Comparison of ENCODE assay signal across 8 mouse cellular contexts in genomic region chr17:27564391-27565162, GRCm38 (mm10). TPM values are rescaled to one million over a fixed set of nuclear protein-coding genes. Genes with fewer than 3 reads are reported as not detected.
DNase-seq lines count a peak whose midpoint lies in the region; ATAC-seq lines count a peak whose summit lies in the region.

No protein-coding gene starts in this region.

- H3K36me3 ChIP-seq in embryonic facial prominence, embryonic 10.5 days (replicated peaks), result peaks cover 41% of the 10 kb centered on the region
- no peaks in the 10 kb centered on the region for H3K36me3 ChIP-seq in intestine, embryonic 16.5 days (ENCODE audit: control insufficient read depth, insufficient read depth, low read length)
- H3K36me3 ChIP-seq in midbrain, embryonic 13.5 days, result peaks cover 10% of the 10 kb centered on the region

- H3K4me3 ChIP-seq in embryonic facial prominence, embryonic 10.5 days, result peak overlapping the region; percentile 71
- H3K4me3 ChIP-seq in intestine, embryonic 16.5 days (ENCODE audit: low read length), result peak overlapping the region; percentile 73
- peak overlapping the region; percentile 68 for H3K4me3 ChIP-seq in midbrain, embryonic 13.5 days (replicated peaks)

- intact Hi-C loops in heart, postnatal 10 days (cut with DNase I), result loop anchor here (1.0 to 10.0 kb wide), 2 partner anchors 65 to 200 kb away; no protein-coding TSS in a partner anchor

- H3K9ac ChIP-seq in intestine, embryonic 16.5 days (ENCODE audit: low read depth, low read length), result peak overlapping the region; percentile 79
- peak overlapping the region; percentile 80 for H3K9ac ChIP-seq in midbrain, embryonic 13.5 days (replicated peaks)

- H3K4me2 ChIP-seq in intestine, embryonic 16.5 days (ENCODE audit: low read depth, low read length), result peak overlapping the region; percentile 80
- peak overlapping the region; percentile 90 for H3K4me2 ChIP-seq in midbrain, embryonic 13.5 days (replicated peaks)

- peak overlapping the region; percentile 85 for H3K27ac ChIP-seq in embryonic facial prominence, embryonic 10.5 days (replicated peaks)
- 0 out of 2 replicates have a peak overlapping the region, but pooled peaks have one; percentile 34 for H3K27ac ChIP-seq in intestine, embryonic 16.5 days (ENCODE audit: low read length)
- peak overlapping the region; percentile 56 for H3K27ac ChIP-seq in midbrain, embryonic 13.5 days

- WGBS in embryonic facial prominence, embryonic 10.5 days, result 9% methylated on average over 20 of the region's 20 CpGs
- WGBS in intestine, embryonic 16.5 days, result 16% methylated on average over 20 of the region's 20 CpGs
- 11% methylated on average over 20 of the region's 20 CpGs for WGBS in midbrain, embryonic 13.5 days

- DNase-seq in heart, adult 11 months, result peak; percentile 95
- no peak for DNase-seq in heart, postnatal 10 days
- DNase-seq in CD4-positive helper T cell, adult 2 months (ENCODE audit: low read depth, low spot score), result peak; percentile 49
- peak; percentile 57 for DNase-seq in embryonic facial prominence, embryonic 10.5 days (ENCODE audit: low spot score)
- no peak for DNase-seq in layer of hippocampus, adult 18-20 months (ENCODE audit: low spot score in 2 of 2)
- no peak for DNase-seq in adrenal gland, postnatal 25 days

- H3K9me3 ChIP-seq in embryonic facial prominence, embryonic 10.5 days, result no peaks in the 10 kb centered on the region
- H3K9me3 ChIP-seq in intestine, embryonic 16.5 days (ENCODE audit: control insufficient read depth, low read length), result no peaks in the 10 kb centered on the region
- H3K9me3 ChIP-seq in midbrain, embryonic 13.5 days, result no peaks in the 10 kb centered on the region

- H3K4me1 ChIP-seq in embryonic facial prominence, embryonic 10.5 days, result peaks cover 61% of the 10 kb centered on the region
- H3K4me1 ChIP-seq in intestine, embryonic 16.5 days (ENCODE audit: control insufficient read depth, insufficient read depth, low read length), result peaks cover 32% of the 10 kb centered on the region
- H3K4me1 ChIP-seq in midbrain, embryonic 13.5 days (replicated peaks), result peaks cover 42% of the 10 kb centered on the region

- ATAC-seq in intestine, embryonic 16.5 days, result no peak
- ATAC-seq in midbrain, embryonic 13.5 days, result no peak

- H3K27me3 ChIP-seq in embryonic facial prominence, embryonic 10.5 days (replicated peaks; ENCODE audit: low read depth, poor library complexity, severe bottlenecking), result no peaks in the 10 kb centered on the region; the same call in 1 of the 2 replicates
- no peaks in the 10 kb centered on the region for H3K27me3 ChIP-seq in intestine, embryonic 16.5 days (replicated peaks; ENCODE audit: control insufficient read depth, insufficient read depth, low read length)
- H3K27me3 ChIP-seq in midbrain, embryonic 13.5 days, result no peaks in the 10 kb centered on the region

RNA-seq across cellular contexts. Expression of gene AI413582, which starts 1.0 kb away (rescaled TPM):
- total RNA-seq in heart, postnatal 10 days (2021), result 10 to 100 TPM; 10.2 to 11.2 TPM
- 12.1 and 15.9 TPM in 2 replicates for polyA plus RNA-seq in embryonic facial prominence, embryonic 10.5 days (2016; fragmentation: Nextera tagmentation; extraction: Ambion mirVana)
- polyA plus RNA-seq in intestine, embryonic 16.5 days (2015; fragmentation: Nextera tagmentation; extraction: Ambion mirVana), result 39.7 and 46.7 TPM in 2 replicates
- polyA plus RNA-seq in midbrain, embryonic 13.5 days (2015; fragmentation: Nextera tagmentation; extraction: Ambion mirVana), result 33.4 and 36.8 TPM in 2 replicates
- 10 to 100 TPM; 66.6 to 67.1 TPM for total RNA-seq in layer of hippocampus, adult 18-20 months (2021)
- total RNA-seq in adrenal gland, postnatal 25 days (2021), result 12.7 and 27.6 TPM in 2 replicates

RNA-seq across cellular contexts. Expression of gene Hmga1, which starts 8.3 kb away (rescaled TPM):
- 10 to 100 TPM; 42.5 to 47.3 TPM for total RNA-seq in heart, postnatal 10 days (2021)
- 819 and 896 TPM in 2 replicates for polyA plus RNA-seq in embryonic facial prominence, embryonic 10.5 days (2016; fragmentation: Nextera tagmentation; extraction: Ambion mirVana)
- 286 and 319 TPM in 2 replicates for polyA plus RNA-seq in intestine, embryonic 16.5 days (2015; fragmentation: Nextera tagmentation; extraction: Ambion mirVana)
- polyA plus RNA-seq in midbrain, embryonic 13.5 days (2015; fragmentation: Nextera tagmentation; extraction: Ambion mirVana), result 120 and 124 TPM in 2 replicates
- total RNA-seq in layer of hippocampus, adult 18-20 months (2021), result 10 to 100 TPM; 42.1 to 44.6 TPM
- total RNA-seq in adrenal gland, postnatal 25 days (2021), result 14.3 and 15.5 TPM in 2 replicates

RNA-seq across cellular contexts. Expression of gene Grm4, which starts 43.4 kb away (rescaled TPM):
- under 1 TPM in 1 of 2 experiments, not detected in 1; 0.20 TPM for total RNA-seq in heart, postnatal 10 days (2021)
- polyA plus RNA-seq in embryonic facial prominence, embryonic 10.5 days (2016; fragmentation: Nextera tagmentation; extraction: Ambion mirVana), result 0.96 and 1.3 TPM in 2 replicates
- polyA plus RNA-seq in intestine, embryonic 16.5 days (2015; fragmentation: Nextera tagmentation; extraction: Ambion mirVana), result 0.40 and 0.44 TPM in 2 replicates
- polyA plus RNA-seq in midbrain, embryonic 13.5 days (2015; fragmentation: Nextera tagmentation; extraction: Ambion mirVana), result 5.8 and 6.1 TPM in 2 replicates
- total RNA-seq in layer of hippocampus, adult 18-20 months (2021), result 10 to 100 TPM in 1 of 2 experiments, 1 to 10 TPM in 1; 9.2 to 12.8 TPM
- total RNA-seq in adrenal gland, postnatal 25 days (2021), result 3.1 and 4.8 TPM in 2 replicates

RNA-seq across cellular contexts. Expression of gene Nudt3, which starts 58.7 kb away (rescaled TPM):
- 100 to 1,000 TPM; 380 to 410 TPM for total RNA-seq in heart, postnatal 10 days (2021)
- 85.5 and 87.8 TPM in 2 replicates for polyA plus RNA-seq in embryonic facial prominence, embryonic 10.5 days (2016; fragmentation: Nextera tagmentation; extraction: Ambion mirVana)
- polyA plus RNA-seq in intestine, embryonic 16.5 days (2015; fragmentation: Nextera tagmentation; extraction: Ambion mirVana), result 56.6 and 57.4 TPM in 2 replicates
- polyA plus RNA-seq in midbrain, embryonic 13.5 days (2015; fragmentation: Nextera tagmentation; extraction: Ambion mirVana), result 223 and 227 TPM in 2 replicates
- 100 to 1,000 TPM; 521 to 525 TPM for total RNA-seq in layer of hippocampus, adult 18-20 months (2021)
- 194 and 219 TPM in 2 replicates for total RNA-seq in adrenal gland, postnatal 25 days (2021)

Comparison
In these comparisons a context has a peak if more than half of its experiments do, and no peak if none do; other contexts are left out.
1. DNase-seq: peak in heart, adult 11 months (single experiment), CD4-positive helper T cell, adult 2 months (single experiment) and embryonic facial prominence, embryonic 10.5 days (single experiment); none in heart, postnatal 10 days (0 of 2), layer of hippocampus, adult 18-20 months (0 of 2) and adrenal gland, postnatal 25 days (single experiment).
2. H3K27ac ChIP-seq: peak in every context shown above with its lines; median percentile 85 in embryonic facial prominence, embryonic 10.5 days; 56 in midbrain, embryonic 13.5 days; 34 in intestine, embryonic 16.5 days.
3. Peak in every context shown above with its lines, with median percentiles within 50 percentile points of each other: H3K4me3 ChIP-seq.